Mouse (Mus musculus) limb, embryonic 14.5 days (tissue): ENCODE data around the gene Slc38a9. TPM values are rescaled to one million over a fixed set of nuclear protein-coding genes. Genes with fewer than 3 reads are reported as not detected.

ENCODE experiments used
- ATAC-seq: fragments of 200-750 bp; cut with Nextera tagmentation; 2 replicates; pipeline ENCODE4 v1.8.0; 2017; ENCODE audit warnings: low read depth, moderate number of reproducible peaks, moderate TSS enrichment; ENCODE audit not compliant: low FRiP score
- DNase-seq: peaks from one replicate; pipeline ENCODE4 v3.0.0-alpha.2; 2015; ENCODE audit warnings: low spot score
- H3K27ac ChIP-seq: fragments of 300-500 bp; sonication (generic); replicated peaks from 2 replicates; pipeline ENCODE4 v1.5.1; 2014; ENCODE audit warnings: low read depth, mild to moderate bottlenecking, low read length, moderate library complexity, mixed read lengths
- H3K27me3 ChIP-seq: fragments of 300-500 bp; sonication (generic); 2 replicates; pipeline ENCODE4 v1.6.1; 2014; ENCODE audit warnings: low read length, mixed read lengths; ENCODE audit not compliant: control insufficient read depth, insufficient read depth
- H3K36me3 ChIP-seq: fragments of 300-500 bp; sonication (generic); 2 replicates; pipeline ENCODE4 v1.6.1; 2014; ENCODE audit warnings: mild to moderate bottlenecking, low read length, moderate library complexity, mixed read lengths; ENCODE audit not compliant: control insufficient read depth, insufficient read depth
- H3K4me1 ChIP-seq: fragments of 300-500 bp; sonication (generic); 2 replicates; pipeline ENCODE4 v1.6.1; 2014; ENCODE audit warnings: antibody characterized with exemption, low read length, mixed read lengths; ENCODE audit not compliant: control insufficient read depth, insufficient read depth
- H3K4me2 ChIP-seq: fragments of 300-500 bp; sonication (generic); replicated peaks from 2 replicates; pipeline ENCODE4 v1.6.1; 2014; ENCODE audit warnings: low read depth, mild to moderate bottlenecking, low read length, moderate library complexity; ENCODE audit not compliant: severe bottlenecking
- H3K4me3 ChIP-seq: fragments of 300-500 bp; sonication (generic); replicated peaks from 2 replicates; pipeline ENCODE4 v1.5.1; 2014; ENCODE audit warnings: low read length
- H3K9ac ChIP-seq: fragments of 300-500 bp; sonication (generic); 2 replicates; pipeline ENCODE4 v1.6.1; 2014; ENCODE audit warnings: mild to moderate bottlenecking, low read depth, low read length, moderate library complexity; ENCODE audit not compliant: severe bottlenecking
- H3K9me3 ChIP-seq: fragments of 300-500 bp; sonication (generic); 2 replicates; pipeline ENCODE4 v1.6.1; 2016; ENCODE audit warnings: low read length; ENCODE audit not compliant: control insufficient read depth
- POLR2A ChIP-seq: fragments of 200-500 bp; IDR thresholded peaks from 2 replicates; pipeline ENCODE4 v1.8.0; 2012; ENCODE audit warnings: inconsistent platforms, mild to moderate bottlenecking, moderate library complexity, borderline replicate concordance; ENCODE audit not compliant: insufficient read depth, insufficient read length; ENCODE audit errors: extremely low read depth
- WGBS: fragments of 180-500 bp; shearing (Covaris S2); extraction: QIAGEN DNeasy Blood & Tissue Kit; methylation state at CpG from one replicate; pipeline ENCODE4 v1.1.7; 2014; 5-methylcytosine and 5-hydroxymethylcytosine counted together
- polyA plus RNA-seq, 2 experiments: library from polyadenylated mRNA; depleted of rRNA in 1 of 2; stranded (reverse) in 1 of 2; unstranded in 1 of 2; fragments of >200 nt; fragmentation: Nextera tagmentation in 1 of 2; extraction: Ambion mirVana in 1 of 2; gene quantifications; 2 replicates each; pipeline versions ENCODE4 v1.2.1 to v1.2.3; 2012 to 2014

Gene Slc38a9
- polyA plus RNA-seq, 2 experiments, result 16.3 to 18.5 TPM

DNA sequence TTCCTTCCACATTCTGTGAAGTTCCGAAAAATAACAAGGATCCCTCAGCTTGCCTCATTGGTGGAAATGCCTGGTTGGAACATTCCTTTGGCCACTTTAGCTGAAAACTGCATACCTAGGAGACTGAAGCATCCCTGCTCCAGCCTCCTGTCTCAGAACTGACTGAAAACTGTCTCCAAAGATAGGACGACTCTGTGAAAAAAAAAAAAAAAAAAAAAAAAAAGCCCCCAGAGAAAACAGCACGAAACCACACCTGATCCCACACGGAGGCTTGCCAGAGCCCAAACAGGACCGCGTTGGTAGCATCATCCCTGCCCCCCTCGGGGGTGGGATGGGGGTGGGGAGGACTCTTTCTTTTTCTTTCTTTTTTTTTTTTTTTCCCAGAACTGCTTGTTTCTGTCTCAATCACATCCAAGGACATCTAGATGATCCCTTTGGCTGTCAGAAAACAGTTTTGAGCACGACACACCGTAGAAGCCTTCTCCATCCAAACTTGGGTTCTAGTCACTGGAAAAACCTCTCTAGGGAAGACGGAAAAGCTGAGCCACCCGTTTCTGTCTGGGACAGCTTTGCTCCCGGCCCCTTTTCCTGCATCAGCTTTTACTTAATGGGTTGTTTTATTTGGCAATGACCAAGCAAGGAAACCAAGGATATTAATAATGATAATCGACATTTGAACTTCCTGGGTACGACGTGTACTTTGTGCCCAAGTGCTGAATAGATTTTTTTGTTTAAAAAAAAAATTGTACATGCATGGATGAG is 111.1 kb downstream of the Slc38a9 start:
- Histone ChIP-seq H3K36me3 (no peaks in the 10 kb centered on the region), H3K9me3 (peaks cover 8% of the 10 kb centered on the region; the same call in 1 of the 2 replicates), H3K9ac (no peak overlapping the region), H3K4me2 (peak overlapping the region; percentile 23; the same call in 1 of the 2 replicates), H3K4me3 (no peak overlapping the region), H3K4me1 (peaks cover 14% of the 10 kb centered on the region), H3K27ac (0 out of 2 replicates have a peak overlapping the region, but pooled peaks have one; percentile 5), H3K27me3 (no peaks in the 10 kb centered on the region)
- WGBS, result 43% methylated on average over 14 of the region's 15 CpGs
- DNase-seq (no peak), ATAC-seq (no peak)
- no peak for TF ChIP-seq POLR2A

DNA sequence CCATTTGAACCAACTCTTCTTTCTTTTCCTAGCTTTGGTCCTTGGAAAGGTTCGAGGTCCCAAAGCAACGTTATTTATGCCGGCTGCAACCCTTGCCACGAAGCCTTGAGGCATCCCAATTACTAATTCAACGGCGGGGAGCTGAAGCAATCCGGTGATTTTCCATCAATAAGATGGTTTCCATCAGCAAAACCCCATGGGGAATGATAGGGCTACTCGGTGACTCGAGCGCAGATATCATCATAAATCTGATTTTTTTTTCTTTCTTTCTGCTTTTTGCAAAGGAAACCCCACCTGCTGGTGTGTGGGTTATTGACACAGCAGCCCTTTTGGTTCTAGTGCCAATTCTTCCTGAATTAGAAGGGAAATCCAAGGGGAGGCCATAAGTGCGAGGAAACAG is 111.7 kb downstream of the Slc38a9 start:
- Histone ChIP-seq H3K27me3 (no peaks in the 10 kb centered on the region), H3K4me2 (no peak overlapping the region), H3K36me3 (no peaks in the 10 kb centered on the region), H3K4me3 (no peak overlapping the region), H3K4me1 (peaks cover 14% of the 10 kb centered on the region), H3K9ac (no peak overlapping the region), H3K27ac (no peak overlapping the region), H3K9me3 (peaks cover 6% of the 10 kb centered on the region; the same call in 1 of the 2 replicates)
- WGBS, result 75% methylated on average over 11 of the region's 11 CpGs
- ATAC-seq (no peak), DNase-seq (no peak)
- no peak for TF ChIP-seq POLR2A

DNA sequence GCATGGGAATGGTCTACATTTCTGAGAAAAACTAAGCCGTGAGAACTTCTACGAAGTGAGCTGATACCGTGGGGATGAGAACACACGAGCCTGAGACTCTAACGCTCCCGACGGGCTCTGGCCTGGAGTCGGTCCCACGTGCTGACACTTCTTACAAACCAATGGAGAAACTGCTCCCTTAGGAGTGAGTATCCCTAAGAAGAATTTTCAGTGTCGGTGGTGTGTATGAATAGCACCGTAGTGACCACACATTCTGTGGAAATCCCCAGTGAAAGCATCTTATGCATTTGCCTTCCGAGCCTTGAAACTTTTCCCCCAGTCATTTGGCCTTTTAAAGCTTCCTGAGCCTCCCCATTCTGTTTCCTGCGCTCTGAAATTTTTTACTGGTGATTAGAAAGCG is 112.3 kb downstream of the Slc38a9 start:
- no peak overlapping the region for H3K4me2 ChIP-seq
- H3K4me1 ChIP-seq, result peaks cover 14% of the 10 kb centered on the region
- TF ChIP-seq POLR2A, result no peak
- DNase-seq (no peak), ATAC-seq (no peak)
- H3K4me3 ChIP-seq, result no peak overlapping the region
- H3K27ac ChIP-seq, result no peak overlapping the region
- WGBS, result 72% methylated on average over 14 of the region's 14 CpGs
- H3K9ac ChIP-seq, result no peak overlapping the region
- H3K27me3 ChIP-seq, result no peaks in the 10 kb centered on the region
- H3K9me3 ChIP-seq, result peaks cover under 1% of the 10 kb centered on the region; the same call in 1 of the 2 replicates
- H3K36me3 ChIP-seq, result no peaks in the 10 kb centered on the region

GRCm38 (mm10) chr13:112773991-112774675 is 113.6 kb downstream of the Slc38a9 start:
- WGBS, result 89% methylated on average over 3 of the region's 3 CpGs
- Histone ChIP-seq H3K27me3 (no peaks in the 10 kb centered on the region), H3K9me3 (no peaks in the 10 kb centered on the region), H3K9ac (no peak overlapping the region), H3K36me3 (no peaks in the 10 kb centered on the region), H3K4me2 (no peak overlapping the region), H3K27ac (no peak overlapping the region), H3K4me3 (no peak overlapping the region), H3K4me1 (peaks cover 14% of the 10 kb centered on the region)
- DNase-seq (no peak), ATAC-seq (no peak)
- no peak for TF ChIP-seq POLR2A

DNA sequence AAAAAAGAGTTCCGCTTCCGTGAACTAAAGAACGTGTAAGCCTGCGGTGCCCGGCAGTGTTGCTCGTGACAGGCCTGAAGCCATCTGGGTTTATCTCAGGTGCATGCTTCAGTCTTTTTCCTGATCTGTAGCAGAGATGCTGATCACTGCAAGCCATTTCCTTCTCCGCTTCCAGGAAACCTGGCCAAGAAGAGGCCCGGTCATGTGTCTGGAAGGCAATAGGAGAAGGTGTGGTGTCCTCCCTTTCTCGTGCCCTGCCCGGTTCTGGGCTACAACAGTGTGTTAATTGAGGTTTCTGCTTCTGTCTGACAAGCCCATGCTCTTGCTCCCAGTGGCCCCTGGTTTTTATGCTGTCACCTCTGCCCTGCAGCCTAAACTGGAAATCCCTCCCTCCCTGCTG is 115.3 kb downstream of the Slc38a9 start:
- H3K36me3 ChIP-seq, result no peaks in the 10 kb centered on the region
- no peaks in the 10 kb centered on the region for H3K27me3 ChIP-seq
- no peak for DNase-seq
- no peak overlapping the region for H3K27ac ChIP-seq
- ATAC-seq, result no peak
- H3K9me3 ChIP-seq, result no peaks in the 10 kb centered on the region
- H3K9ac ChIP-seq, result no peak overlapping the region
- 89% methylated on average over 10 of the region's 10 CpGs for WGBS
- no peak for TF ChIP-seq POLR2A
- peaks cover 6% of the 10 kb centered on the region for H3K4me1 ChIP-seq
- H3K4me2 ChIP-seq, result no peak overlapping the region
- no peak overlapping the region for H3K4me3 ChIP-seq
